Mouse (Mus musculus): ENCODE results near the gene Myo16. TPM values are rescaled to one million over a fixed set of nuclear protein-coding genes. Genes with fewer than 3 reads are reported as not detected.

Myo16 gene
- total and polyA plus RNA-seq, 3 experiments: not detected

DNA sequence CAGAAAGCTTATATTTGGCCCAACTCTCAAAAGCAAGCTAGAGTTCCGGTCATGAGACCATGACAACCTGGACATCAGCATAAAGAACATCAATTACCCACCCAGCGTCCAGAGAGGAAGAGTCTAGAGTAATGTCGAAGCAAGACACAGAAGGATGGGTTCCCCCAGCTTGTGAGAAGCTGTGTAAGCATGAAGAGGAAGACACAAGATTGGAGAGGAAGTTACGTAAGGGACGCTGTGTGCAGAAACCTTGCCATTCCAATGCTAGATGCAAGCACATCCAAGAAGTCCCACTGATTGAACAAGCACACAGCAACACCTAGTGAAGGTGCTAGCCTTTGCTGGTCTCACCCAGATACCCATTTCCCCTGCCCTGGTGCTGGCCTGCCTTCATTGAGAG, 492.0 kb downstream of the Myo16 start:
- no peak for DNase-seq (ENCODE audit: low read depth, low spot score)
- Histone ChIP-seq H3K9ac (ENCODE audit: control insufficient read depth, low read depth, low read length, poor library complexity, severe bottlenecking) (no peak overlapping the region), H3K4me3 (ENCODE audit: control insufficient read depth in 1 of 2, insufficient read depth in 1 of 2, low read depth in 2 of 2, low read length in 2 of 2) (no peak overlapping the region), H3K9me3 (replicated peaks; ENCODE audit: insufficient read depth, low read length) (no peaks in the 10 kb centered on the region), H3K27me3 (ENCODE audit: control insufficient read depth in 1 of 2, insufficient read depth in 2 of 2, low read length in 2 of 2) (no peaks in the 10 kb centered on the region), H3K79me2 (ENCODE audit: control insufficient read depth, insufficient read depth, low read length, poor library complexity) (no peaks in the 10 kb centered on the region), H3K36me3 (ENCODE audit: control insufficient read depth in 1 of 2, insufficient read depth in 2 of 2, low read length in 2 of 2) (no peaks in the 10 kb centered on the region), H3K4me1 (ENCODE audit: control insufficient read depth in 1 of 2, insufficient read depth in 2 of 2, low read length in 2 of 2) (no peaks in the 10 kb centered on the region), H3K27ac (ENCODE audit: control insufficient read depth, low read depth, low read length) (no peak overlapping the region)
- TF ChIP-seq ZKSCAN1 (IDR thresholded peaks at IDR 0.05; ENCODE audit: low read depth, low read length): no peak
- TF ChIP-seq JUND (IDR thresholded peaks at IDR 0.05; ENCODE audit: low read depth, low read length): no peak
- TF ChIP-seq POLR2AphosphoS2 (IDR thresholded peaks at IDR 0.05; ENCODE audit: low read length): no peak
- no peak for TF ChIP-seq ETS1 (IDR thresholded peaks at IDR 0.05; ENCODE audit: low read depth, low read length)
- TF ChIP-seq CHD1 (IDR thresholded peaks at IDR 0.05; ENCODE audit: low read depth, low read length): no peak
- TF ChIP-seq ZMIZ1 (IDR thresholded peaks at IDR 0.05; ENCODE audit: low read depth, low read length): no peak
- TF ChIP-seq MYB (IDR thresholded peaks at IDR 0.05; ENCODE audit: low read depth, low read length): no peak
- TF ChIP-seq TBP (IDR thresholded peaks at IDR 0.05; ENCODE audit: low read depth, low read length): no peak
- no peak for TF ChIP-seq CHD2 (IDR thresholded peaks at IDR 0.05; ENCODE audit: low read length)
- TF ChIP-seq MAX (IDR thresholded peaks at IDR 0.05; ENCODE audit: low read length): no peak
- no peak for TF ChIP-seq NRF1 (IDR thresholded peaks at IDR 0.05; ENCODE audit: insufficient read depth, low read depth, low read length, poor library complexity, severe bottlenecking)
- no peak for TF ChIP-seq TAL1 (IDR thresholded peaks at IDR 0.05; ENCODE audit: low read length)
- no peak for TF ChIP-seq RAD21 (IDR thresholded peaks at IDR 0.05; ENCODE audit: low read depth, low read length)
- TF ChIP-seq E2F4 (IDR thresholded peaks at IDR 0.05; ENCODE audit: borderline replicate concordance, low read depth, low read length): no peak
- TF ChIP-seq ELF1 (IDR thresholded peaks at IDR 0.05; ENCODE audit: low read depth, low read length): no peak

- no peaks in the 10 kb centered on the region for H3K27me3 ChIP-seq (ENCODE audit: control insufficient read depth in 1 of 2, insufficient read depth in 2 of 2, low read length in 2 of 2)
- no peak overlapping the region for H3K27ac ChIP-seq (ENCODE audit: control insufficient read depth, low read depth, low read length)
- no peak for DNase-seq (ENCODE audit: low read depth, low spot score)
- H3K36me3 ChIP-seq (ENCODE audit: control insufficient read depth in 1 of 2, insufficient read depth in 2 of 2, low read length in 2 of 2): no peaks in the 10 kb centered on the region
- H3K79me2 ChIP-seq (ENCODE audit: control insufficient read depth, insufficient read depth, low read length, poor library complexity): no peaks in the 10 kb centered on the region
- no peaks in the 10 kb centered on the region for H3K4me1 ChIP-seq (ENCODE audit: control insufficient read depth in 1 of 2, insufficient read depth in 2 of 2, low read length in 2 of 2)
- TF ChIP-seq MEF2A (IDR thresholded peaks at IDR 0.05; ENCODE audit: extremely low read depth, insufficient replicate concordance, low read depth, low read length, poor library complexity, severe bottlenecking) (no peak), CHD1 (IDR thresholded peaks at IDR 0.05; ENCODE audit: low read depth, low read length) (no peak), GABPA (IDR thresholded peaks at IDR 0.05; ENCODE audit: low read depth, low read length) (no peak), USF1 (IDR thresholded peaks at IDR 0.05; ENCODE audit: low read depth, low read length) (no peak), HCFC1 (IDR thresholded peaks at IDR 0.05; ENCODE audit: low read depth, low read length) (no peak), RAD21 (IDR thresholded peaks at IDR 0.05; ENCODE audit: low read depth, low read length) (no peak), NRF1 (IDR thresholded peaks at IDR 0.05; ENCODE audit: insufficient read depth, low read depth, low read length, poor library complexity, severe bottlenecking) (no peak), ZNF384 (IDR thresholded peaks at IDR 0.05; ENCODE audit: low read depth, low read length) (no peak)
- H3K9me3 ChIP-seq (replicated peaks; ENCODE audit: insufficient read depth, low read length): no peaks in the 10 kb centered on the region
- no peak overlapping the region for H3K9ac ChIP-seq (ENCODE audit: control insufficient read depth, low read depth, low read length, poor library complexity, severe bottlenecking)
- no peak overlapping the region for H3K4me3 ChIP-seq (ENCODE audit: control insufficient read depth in 1 of 2, insufficient read depth in 1 of 2, low read depth in 2 of 2, low read length in 2 of 2)
These were observed 492.8 kb downstream of the Myo16 start for GRCm38 (mm10) chr8:10646485-10646884.
